10 mouse cellular contexts compared by ENCODE assay signal in the genomic region with DNA sequence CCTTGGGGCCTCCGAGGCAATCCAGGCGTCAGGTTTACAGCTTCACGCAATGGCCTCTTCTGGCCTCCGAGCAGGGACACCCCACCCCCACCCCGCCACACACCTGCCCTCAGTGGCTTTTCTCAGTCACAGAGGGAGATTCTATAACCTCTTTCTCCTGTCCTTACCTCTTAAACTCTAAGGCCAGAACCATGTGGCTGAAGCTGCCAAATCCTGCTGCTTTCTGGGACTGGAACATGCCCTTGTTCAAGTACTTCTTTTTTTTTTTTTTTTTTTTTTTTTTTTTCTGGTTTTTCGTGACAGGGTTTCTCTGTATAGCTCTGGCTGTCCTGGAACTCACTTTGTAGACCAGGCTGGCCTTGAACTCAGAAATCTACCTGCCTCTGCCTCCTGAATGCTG. TPM values are rescaled to one million over a fixed set of nuclear protein-coding genes. Genes with fewer than 3 reads are reported as not detected.
"Had no signal": no experiment of that assay in that cellular context is flagged by ENCODE, and none has a peak within 500 bp of the region (broad histone marks: within the 10 kb centered on the region; RNA-seq: fewer than 3 reads in every experiment).

No protein-coding gene starts in this region.

RNA-seq across cellular contexts. Expression of a gene that starts 25.0 kb away (rescaled TPM):
- total RNA-seq: left cerebral cortex, postnatal 14 days; left cerebral cortex, postnatal 25 days; left cerebral cortex, postnatal 36 days; left cerebral cortex, postnatal 4 days; megakaryocyte-erythroid progenitor cell, adult 5-6 weeks; midbrain, postnatal 0 days; monocyte, adult 5-6 weeks had no signal
- polyA plus RNA-seq: macrophage; myocyte; neural tube, embryonic 11.5 days had no signal
